Mouse (Mus musculus) ovary, postnatal 36 days (tissue): Measurements from ENCODE around the gene Kctd2.
"Not testable (repeated sequence)": the region's sequence is repeated elsewhere in the genome, so short reads cannot be mapped to it uniquely, and the experiment has no call there.

Source experiments
- DNase-seq: peaks from one replicate; pipeline ENCODE4 v3.0.0; 2022; ENCODE audit warnings: low spot score, mixed read lengths

Kctd2 gene

DNA sequence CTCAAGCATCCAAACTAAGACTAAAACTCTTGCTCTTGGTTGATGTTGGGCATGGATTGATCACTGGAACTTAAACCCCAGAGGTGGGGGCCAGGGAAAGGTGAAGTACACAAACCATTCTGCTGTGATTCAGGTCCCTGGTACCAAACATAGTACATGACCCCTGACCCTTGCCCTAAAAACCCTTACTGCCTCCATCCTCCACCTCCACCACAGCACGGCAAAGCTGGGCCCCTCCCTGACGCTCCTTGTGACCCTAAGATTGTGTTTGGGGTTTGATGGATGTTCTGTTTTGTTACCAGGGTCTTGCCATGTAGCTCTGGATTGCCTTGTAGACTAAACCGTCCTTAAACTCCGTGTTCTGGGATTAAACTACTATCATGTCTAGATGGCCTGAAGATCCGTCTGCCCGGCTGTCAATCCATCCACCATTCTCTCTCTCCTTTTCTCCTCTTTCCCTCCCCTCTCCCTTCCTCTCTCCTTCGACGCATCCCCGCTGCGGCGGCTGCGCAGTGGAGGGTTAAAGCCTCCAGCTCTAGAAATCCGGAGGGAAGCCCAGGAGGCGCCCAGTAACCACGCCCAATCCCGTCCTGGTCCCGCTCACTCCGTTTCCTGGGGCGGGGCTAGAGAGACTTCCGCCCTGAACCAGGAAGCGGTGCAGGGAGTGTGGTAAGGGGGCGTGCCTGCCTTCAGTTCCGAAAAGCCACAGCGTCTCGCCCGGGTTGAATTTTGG is 55.3 kb downstream of the Kctd2 start, which contains the start of gene Armc7:
TSS of gene Armc7 (plus strand) at position 643 of the 733 bp plus-strand sequence.
- peak; percentile 94 for DNase-seq

DNA sequence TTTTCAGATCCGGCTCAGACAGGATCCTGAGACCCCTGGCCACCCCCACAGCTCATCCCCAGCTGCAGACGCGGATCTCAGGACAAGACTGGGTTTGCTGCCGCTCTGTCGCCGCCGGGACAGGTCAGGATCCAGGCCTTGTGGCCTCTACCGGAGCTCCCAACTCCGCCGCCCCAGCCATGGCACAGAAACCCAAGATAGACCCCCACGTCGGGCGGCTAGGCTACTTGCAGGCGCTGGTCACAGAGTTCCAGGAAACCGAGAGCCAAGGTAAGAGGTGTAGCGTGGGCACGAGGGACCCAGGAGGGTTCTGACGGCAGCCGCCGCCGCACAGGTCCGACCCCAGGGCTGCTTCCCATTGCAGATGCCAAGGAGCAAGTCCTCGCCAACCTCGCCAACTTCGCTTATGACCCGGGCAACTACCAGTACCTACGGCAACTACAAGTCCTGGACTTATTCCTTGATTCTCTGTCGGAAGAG is 55.9 kb downstream of the Kctd2 start:
- DNase-seq = no peak

DNA sequence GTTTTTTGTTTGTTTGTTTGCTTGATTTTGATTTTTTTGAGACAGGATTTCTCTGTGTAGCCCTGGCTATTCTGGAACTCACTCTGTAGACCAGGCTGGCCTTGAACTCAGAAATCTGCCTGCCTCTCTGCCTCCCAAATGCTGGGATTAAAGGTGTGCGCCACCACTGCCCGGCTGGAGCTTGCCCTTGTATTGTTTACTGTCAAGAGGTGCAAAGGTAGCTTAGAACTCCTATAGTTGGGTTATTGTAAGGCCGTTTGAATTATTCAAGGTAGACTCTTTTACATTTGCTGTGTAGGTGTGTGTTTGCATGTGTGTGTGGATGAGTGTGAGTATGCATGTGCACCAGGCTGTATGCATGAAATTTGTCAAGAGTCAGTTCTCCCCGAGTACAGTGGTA is 56.7 kb downstream of the Kctd2 start:
- not testable (repeated sequence) for DNase-seq

GRCm38 (mm10) chr11:115477388-115477787 is 57.5 kb downstream of the Kctd2 start:
- not testable (repeated sequence) for DNase-seq

DNA sequence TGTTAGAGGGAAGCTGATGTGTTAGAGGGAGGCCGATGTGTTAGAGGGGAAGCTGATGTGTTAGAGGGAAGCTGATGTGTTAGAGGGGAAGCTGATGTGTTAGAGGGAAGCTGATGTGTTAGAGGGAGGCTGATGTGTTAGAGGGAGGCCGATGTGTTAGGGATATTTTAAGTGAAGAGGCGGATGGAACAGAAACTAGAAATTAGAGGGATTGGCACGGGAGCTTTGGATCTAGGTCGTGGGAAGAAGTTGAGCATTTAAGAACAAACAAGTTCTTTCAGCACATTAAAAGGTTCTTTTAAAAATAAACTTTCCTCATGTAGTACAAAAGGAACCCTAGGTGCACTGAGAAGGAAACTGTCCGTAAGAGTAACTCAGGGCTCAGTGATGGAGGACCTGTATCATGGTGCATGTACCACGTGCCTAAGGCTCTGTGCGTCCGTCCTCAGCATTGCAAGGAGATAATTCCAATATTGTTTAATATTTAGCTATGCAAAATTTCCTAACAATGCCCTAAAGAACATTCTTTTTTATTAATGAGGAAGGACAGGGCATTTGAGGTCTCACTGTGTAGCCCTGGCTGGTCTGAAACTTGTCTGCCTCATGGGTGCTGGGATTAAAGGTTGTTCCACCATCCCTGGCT is 58.5 kb downstream of the Kctd2 start:
- no peak for DNase-seq
